Mouse (Mus musculus) intestine, embryonic 15.5 days (tissue): ENCODE data around the gene Hnrnpab. TPM values are rescaled to one million over a fixed set of nuclear protein-coding genes. Genes with fewer than 3 reads are reported as not detected.

Experiments used
- ATAC-seq: fragments of 200-750 bp; cut with Nextera tagmentation; 2 replicates; pipeline ENCODE4 v1.8.0; 2017; ENCODE audit warnings: moderate TSS enrichment, moderate library complexity
- H3K27ac ChIP-seq: fragments of 300-500 bp; sonication (generic); 2 replicates; pipeline ENCODE4 v1.5.1; 2015; ENCODE audit warnings: mild to moderate bottlenecking, inconsistent platforms
- H3K27me3 ChIP-seq: fragments of 300-500 bp; sonication (generic); replicated peaks from 2 replicates; pipeline ENCODE4 v1.6.1; 2015; ENCODE audit warnings: inconsistent platforms
- H3K36me3 ChIP-seq: fragments of 300-500 bp; sonication (generic); 2 replicates; pipeline ENCODE4 v1.6.1; 2015; ENCODE audit warnings: inconsistent platforms
- H3K4me1 ChIP-seq: fragments of 300-500 bp; sonication (generic); replicated peaks from 2 replicates; pipeline ENCODE4 v1.6.1; 2015; ENCODE audit warnings: inconsistent platforms
- H3K4me2 ChIP-seq: fragments of 300-500 bp; sonication (generic); replicated peaks from 2 replicates; pipeline ENCODE4 v1.6.1; 2015; ENCODE audit warnings: mild to moderate bottlenecking, inconsistent platforms
- H3K4me3 ChIP-seq: fragments of 300-500 bp; sonication (generic); replicated peaks from 2 replicates; pipeline ENCODE4 v1.5.1; 2015; ENCODE audit warnings: inconsistent platforms
- H3K9ac ChIP-seq: fragments of 300-500 bp; sonication (generic); 2 replicates; pipeline ENCODE4 v1.6.1; 2015; ENCODE audit warnings: inconsistent platforms
- H3K9me3 ChIP-seq: fragments of 300-500 bp; sonication (generic); 2 replicates; pipeline ENCODE4 v1.6.1; 2016; ENCODE audit warnings: inconsistent platforms
- WGBS: fragments of 180-500 bp; shearing (Covaris S2); methylation state at CpG from one replicate; pipeline ENCODE4 v1.1.7; 2015; 5-methylcytosine and 5-hydroxymethylcytosine counted together
- polyA plus RNA-seq: library from polyadenylated mRNA; unstranded; fragments of >200 nt; fragmentation: Nextera tagmentation; extraction: Ambion mirVana; gene quantifications from 2 replicates; pipeline ENCODE4 v1.2.1, GENCODE M21; 2015

The Hnrnpab gene
- polyA plus RNA-seq, 1 experiment from 2014 or later, result 414 TPM

- Histone ChIP-seq H3K27me3 (no peaks in the 10 kb centered on the region), H3K36me3 (no peaks in the 10 kb centered on the region), H3K9me3 (no peaks in the 10 kb centered on the region), H3K4me3 (no peak overlapping the region), H3K4me1 (peaks cover 8% of the 10 kb centered on the region), H3K4me2 (no peak overlapping the region), H3K27ac (no peak overlapping the region), H3K9ac (no peak overlapping the region)
- WGBS, result 72% methylated on average over 4 of the region's 4 CpGs
- no peak for ATAC-seq
Observed at GRCm38 (mm10) chr11:51579024-51579423, 27.6 kb downstream of the Hnrnpab start.

DNA sequence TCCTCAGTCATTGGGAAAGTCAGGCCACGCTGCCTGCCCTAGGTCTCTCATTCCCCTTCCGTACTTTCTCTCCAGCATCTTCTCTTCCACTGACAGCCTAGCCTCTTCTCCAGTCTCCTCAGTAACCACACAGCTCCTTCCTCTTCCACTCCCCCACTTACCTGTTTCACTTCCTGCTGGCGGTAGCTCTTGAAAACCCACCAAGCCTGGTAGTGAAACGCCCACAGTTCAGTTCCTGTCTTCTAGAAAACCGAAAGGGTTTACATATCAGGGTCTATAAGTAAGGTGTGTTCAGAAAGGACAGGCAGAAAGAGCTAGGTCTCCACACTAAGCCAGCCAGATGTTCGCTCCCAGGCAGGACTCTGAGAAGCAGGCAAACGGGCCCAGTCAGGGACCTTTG is 29.1 kb downstream of the Hnrnpab start:
- no peak overlapping the region for H3K9ac ChIP-seq
- no peak overlapping the region for H3K27ac ChIP-seq
- ATAC-seq, result no peak
- no peaks in the 10 kb centered on the region for H3K36me3 ChIP-seq
- no peak overlapping the region for H3K4me3 ChIP-seq
- no peaks in the 10 kb centered on the region for H3K4me1 ChIP-seq
- no peak overlapping the region for H3K4me2 ChIP-seq
- 78% methylated on average over 7 of the region's 7 CpGs for WGBS
- no peaks in the 10 kb centered on the region for H3K9me3 ChIP-seq
- no peaks in the 10 kb centered on the region for H3K27me3 ChIP-seq

- Histone ChIP-seq H3K4me1 (0 out of 2 replicates have a peak, but pooled peaks cover 3% of the 10 kb centered on the region), H3K27ac (no peak overlapping the region), H3K9me3 (no peaks in the 10 kb centered on the region), H3K36me3 (no peaks in the 10 kb centered on the region), H3K4me2 (no peak overlapping the region), H3K27me3 (no peaks in the 10 kb centered on the region), H3K9ac (no peak overlapping the region), H3K4me3 (no peak overlapping the region)
- WGBS, result 88% methylated on average over 4 of the region's 4 CpGs
- ATAC-seq, result no peak
Observed at GRCm38 (mm10) chr11:51576454-51576853, 30.2 kb downstream of the Hnrnpab start.

- WGBS, result 80% methylated on average over 4 of the region's 4 CpGs
- no peak for ATAC-seq
- no peak overlapping the region for H3K9ac ChIP-seq
- H3K27me3 ChIP-seq, result no peaks in the 10 kb centered on the region
- no peak overlapping the region for H3K27ac ChIP-seq
- H3K9me3 ChIP-seq, result no peaks in the 10 kb centered on the region
- no peak overlapping the region for H3K4me2 ChIP-seq
- H3K4me1 ChIP-seq, result peaks cover 3% of the 10 kb centered on the region; the same call in 1 of the 2 replicates
- no peak overlapping the region for H3K4me3 ChIP-seq
- no peaks in the 10 kb centered on the region for H3K36me3 ChIP-seq
Observed at GRCm38 (mm10) chr11:51568801-51569200, 37.8 kb downstream of the Hnrnpab start.

DNA sequence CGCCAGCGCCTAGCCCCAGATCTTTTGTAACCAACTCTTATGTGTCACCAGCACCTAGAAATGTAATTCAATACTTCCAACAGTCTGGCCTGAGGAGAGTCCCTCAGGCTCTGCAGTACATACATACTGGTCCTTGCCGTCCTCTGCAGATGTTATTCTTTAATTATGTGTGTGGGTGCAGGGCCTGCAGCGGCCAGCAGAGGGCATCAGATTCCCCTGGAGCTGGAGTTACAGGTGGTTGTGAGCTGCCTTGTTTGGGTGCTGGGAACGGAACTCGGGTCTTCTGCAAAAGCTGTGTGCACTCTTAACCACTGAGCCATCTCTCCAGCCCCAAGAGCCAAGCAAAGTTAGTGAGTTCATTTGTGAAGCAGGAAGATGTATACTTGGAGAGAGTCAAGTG is 40.7 kb downstream of the Hnrnpab start:
- Histone ChIP-seq H3K27me3 (no peaks in the 10 kb centered on the region), H3K9me3 (no peaks in the 10 kb centered on the region), H3K9ac (no peak overlapping the region), H3K36me3 (no peaks in the 10 kb centered on the region), H3K4me1 (no peaks in the 10 kb centered on the region; the same call in 1 of the 2 replicates), H3K4me2 (no peak overlapping the region), H3K27ac (no peak overlapping the region), H3K4me3 (no peak overlapping the region)
- no peak for ATAC-seq
- 93% methylated on average over 6 of the region's 6 CpGs for WGBS

GRCm38 (mm10) chr11:51565062-51565461 is 41.6 kb downstream of the Hnrnpab start:
- 39% methylated on average over 3 of the region's 3 CpGs for WGBS
- peak; percentile 74 for ATAC-seq
- no peaks in the 10 kb centered on the region for H3K36me3 ChIP-seq

DNA sequence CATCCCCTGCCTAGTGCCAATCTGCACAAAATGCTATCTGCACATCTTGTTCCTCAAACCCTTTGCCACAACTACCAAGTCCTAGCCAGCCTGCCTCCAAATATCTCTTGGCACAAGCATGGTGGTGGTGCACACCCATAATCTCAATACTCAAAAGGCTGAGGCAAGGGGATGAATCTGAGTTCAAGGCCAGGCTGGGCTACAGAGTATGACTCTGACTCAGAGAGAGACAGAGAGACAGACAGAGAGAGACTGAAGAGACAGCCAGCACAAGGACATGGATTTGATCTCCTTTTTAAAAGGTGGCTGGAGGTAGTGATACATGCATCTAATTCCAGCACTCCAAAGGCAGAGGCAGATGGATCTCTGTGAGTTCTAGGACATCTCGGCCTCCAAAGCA is 43.4 kb downstream of the Hnrnpab start:
- Histone ChIP-seq H3K4me1 (no peaks in the 10 kb centered on the region; the same call in 1 of the 2 replicates), H3K4me3 (no peak overlapping the region), H3K27me3 (no peaks in the 10 kb centered on the region), H3K36me3 (no peaks in the 10 kb centered on the region), H3K4me2 (no peak overlapping the region), H3K9ac (no peak overlapping the region), H3K9me3 (no peaks in the 10 kb centered on the region), H3K27ac (no peak overlapping the region)
- ATAC-seq, result no peak
- 93% methylated on average over 1 of the region's 1 CpGs for WGBS

More at GRCm38 (mm10) chr11:51565062-51565461, 41.6 kb downstream of the Hnrnpab start:
- Histone ChIP-seq H3K4me1 (no peaks in the 10 kb centered on the region; the same call in 1 of the 2 replicates), H3K4me2 (no peak overlapping the region), H3K4me3 (no peak overlapping the region), H3K9me3 (no peaks in the 10 kb centered on the region), H3K27ac (no peak overlapping the region), H3K9ac (no peak overlapping the region), H3K27me3 (no peaks in the 10 kb centered on the region)

GRCm38 (mm10) chr11:51555066-51555465 is 51.6 kb downstream of the Hnrnpab start:
- Histone ChIP-seq H3K9ac (no peak overlapping the region), H3K4me1 (peaks cover 8% of the 10 kb centered on the region), H3K27ac (no peak overlapping the region), H3K4me2 (no peak overlapping the region), H3K4me3 (no peak overlapping the region), H3K9me3 (no peaks in the 10 kb centered on the region), H3K36me3 (no peaks in the 10 kb centered on the region), H3K27me3 (no peaks in the 10 kb centered on the region)
- ATAC-seq, result no peak
- 45% methylated on average over 2 of the region's 2 CpGs for WGBS

GRCm38 (mm10) chr11:51554590-51554989 is 52.1 kb downstream of the Hnrnpab start:
- no peak overlapping the region for H3K9ac ChIP-seq
- peaks cover 8% of the 10 kb centered on the region for H3K4me1 ChIP-seq
- no peak overlapping the region for H3K27ac ChIP-seq
- no peaks in the 10 kb centered on the region for H3K27me3 ChIP-seq
- no peak for ATAC-seq
- 69% methylated on average over 9 of the region's 10 CpGs for WGBS
- H3K9me3 ChIP-seq, result no peaks in the 10 kb centered on the region
- H3K36me3 ChIP-seq, result no peaks in the 10 kb centered on the region
- no peak overlapping the region for H3K4me3 ChIP-seq
- H3K4me2 ChIP-seq, result no peak overlapping the region

- H3K9me3 ChIP-seq, result no peaks in the 10 kb centered on the region
- H3K36me3 ChIP-seq, result no peaks in the 10 kb centered on the region
- H3K4me3 ChIP-seq, result no peak overlapping the region
- H3K4me1 ChIP-seq, result peaks cover 8% of the 10 kb centered on the region
- WGBS, result 59% methylated on average over 3 of the region's 3 CpGs
- no peak overlapping the region for H3K27ac ChIP-seq
- H3K9ac ChIP-seq, result no peak overlapping the region
- H3K27me3 ChIP-seq, result no peaks in the 10 kb centered on the region
- no peak overlapping the region for H3K4me2 ChIP-seq
- no peak for ATAC-seq
Observed at GRCm38 (mm10) chr11:51552091-51552490, 54.6 kb downstream of the Hnrnpab start.

- ATAC-seq, result 0 out of 2 replicates have a peak, but pooled peaks have one; percentile 40
- Histone ChIP-seq H3K9me3 (no peaks in the 10 kb centered on the region), H3K27ac (no peak overlapping the region), H3K4me2 (no peak overlapping the region), H3K27me3 (no peaks in the 10 kb centered on the region), H3K4me1 (peaks cover 8% of the 10 kb centered on the region), H3K4me3 (no peak overlapping the region), H3K9ac (no peak overlapping the region; the same call in 1 of the 2 replicates), H3K36me3 (no peaks in the 10 kb centered on the region)
- 48% methylated on average over 5 of the region's 5 CpGs for WGBS
Observed at GRCm38 (mm10) chr11:51551253-51551652, 55.4 kb downstream of the Hnrnpab start.
